Mouse (Mus musculus) monocyte, adult 2 months (primary cell): Measurements from ENCODE around the gene Rpp40.

Experiments used
- DNase-seq, 2 experiments: peaks; one replicate each; pipeline ENCODE4 v3.0.0; 2022; ENCODE audit warnings: low spot score in 2 of 2, low read depth in 1 of 2

Gene Rpp40

GRCm38 (mm10) chr13:35905879-35906481 lies at the start of gene Rpp40:
Gene Rpp40, minus strand, starts transcription at chr13:35906359.
- DNase-seq: peak; percentile 67 to 79

- no peak for DNase-seq
Measured at GRCm38 (mm10) chr13:35949814-35950455, 43.8 kb upstream of the Rpp40 start.

GRCm38 (mm10) chr13:35947354-35948000 lies 41.3 kb upstream of the Rpp40 start:
- DNase-seq: peak in 1 of 2 experiments; percentile 45

GRCm38 (mm10) chr13:35946659-35947353 lies 40.6 kb upstream of the Rpp40 start:
- no peak for DNase-seq

- no peak for DNase-seq
Measured at GRCm38 (mm10) chr13:35940934-35941333, 34.8 kb upstream of the Rpp40 start.

- DNase-seq: no peak
Measured at GRCm38 (mm10) chr13:35939871-35940665, 33.9 kb upstream of the Rpp40 start.

- no peak for DNase-seq
Measured at GRCm38 (mm10) chr13:35937991-35938390, 31.8 kb upstream of the Rpp40 start.

- no peak for DNase-seq
Measured at GRCm38 (mm10) chr13:35911476-35911875, 5.3 kb upstream of the Rpp40 start.

GRCm38 (mm10) chr13:35905378-35905777 lies 781 bp downstream of the Rpp40 start:
- DNase-seq: no peak

GRCm38 (mm10) chr13:35892866-35893265 lies 13.3 kb downstream of the Rpp40 start:
- no peak for DNase-seq

- peak in 1 of 2 experiments; percentile 8 for DNase-seq
Measured at GRCm38 (mm10) chr13:35886121-35886725, 19.9 kb downstream of the Rpp40 start.

- no peak for DNase-seq
Measured at GRCm38 (mm10) chr13:35880555-35881046, 25.6 kb downstream of the Rpp40 start.

- no peak for DNase-seq
Measured at GRCm38 (mm10) chr13:35879519-35879918, 26.6 kb downstream of the Rpp40 start.

- no peak for DNase-seq
Measured at GRCm38 (mm10) chr13:35879068-35879467, 27.1 kb downstream of the Rpp40 start.

GRCm38 (mm10) chr13:35878282-35878681 lies 27.9 kb downstream of the Rpp40 start:
- DNase-seq: no peak

- no peak for DNase-seq
Measured at GRCm38 (mm10) chr13:35875396-35875795, 30.8 kb downstream of the Rpp40 start.

GRCm38 (mm10) chr13:35871107-35871506 lies 35.1 kb downstream of the Rpp40 start:
- no peak for DNase-seq

GRCm38 (mm10) chr13:35870659-35871058 lies 35.5 kb downstream of the Rpp40 start:
- no peak for DNase-seq

- no peak for DNase-seq
Measured at GRCm38 (mm10) chr13:35860916-35861315, 45.2 kb downstream of the Rpp40 start.

- DNase-seq: no peak
Measured at GRCm38 (mm10) chr13:35857486-35857885, 48.7 kb downstream of the Rpp40 start.
